Mouse (Mus musculus) intestine, postnatal 0 days (tissue): ENCODE results near the gene Ncs1. TPM values are rescaled to one million over a fixed set of nuclear protein-coding genes. Genes with fewer than 3 reads are reported as not detected.
A peak's percentile ranks its signal among the peaks of the same experiment; 100 is the strongest.

Experiments used
- ATAC-seq: fragments of 200-750 bp; cut with Nextera tagmentation; 2 replicates; pipeline ENCODE4 v1.8.0; 2017; ENCODE audit warnings: mild to moderate bottlenecking, moderate TSS enrichment, moderate library complexity
- H3K27ac ChIP-seq: fragments of 300-500 bp; sonication (generic); 2 replicates; pipeline ENCODE4 v1.5.1; 2014; ENCODE audit warnings: mild to moderate bottlenecking, low read depth, low read length, moderate library complexity
- H3K27me3 ChIP-seq: fragments of 300-500 bp; sonication (generic); replicated peaks from 2 replicates; pipeline ENCODE4 v1.6.1; 2014; ENCODE audit warnings: low read length, mixed read lengths; ENCODE audit not compliant: control insufficient read depth, insufficient read depth
- H3K36me3 ChIP-seq: fragments of 300-500 bp; sonication (generic); 2 replicates; pipeline ENCODE4 v1.6.1; 2014; ENCODE audit warnings: mild to moderate bottlenecking, moderate library complexity; ENCODE audit not compliant: control insufficient read depth, insufficient read depth
- H3K4me1 ChIP-seq: fragments of 300-500 bp; sonication (generic); replicated peaks from 2 replicates; pipeline ENCODE4 v1.6.1; 2014; ENCODE audit warnings: antibody characterized with exemption, low read length, mixed read lengths; ENCODE audit not compliant: control insufficient read depth, insufficient read depth
- H3K4me2 ChIP-seq: fragments of 300-500 bp; sonication (generic); replicated peaks from 2 replicates; pipeline ENCODE4 v1.6.1; 2014; ENCODE audit warnings: low read depth, mild to moderate bottlenecking, moderate library complexity
- H3K4me3 ChIP-seq: fragments of 300-500 bp; sonication (generic); 2 replicates; pipeline ENCODE4 v1.5.1; 2014; ENCODE audit warnings: low read depth, low read length
- H3K9ac ChIP-seq: fragments of 300-500 bp; sonication (generic); 2 replicates; pipeline ENCODE4 v1.6.1; 2014; ENCODE audit warnings: mild to moderate bottlenecking, low read depth, low read length
- H3K9me3 ChIP-seq: fragments of 300-500 bp; sonication (generic); 2 replicates; pipeline ENCODE4 v1.6.1; 2016; ENCODE audit warnings: mixed run types; ENCODE audit not compliant: control insufficient read depth
- CTCF ChIP-seq: sonication (generic); IDR thresholded peaks from 2 replicates; pipeline ENCODE4 v1.5.1; 2016; ENCODE audit warnings: low read depth, mild to moderate bottlenecking, control low read depth, antibody characterized with exemption, moderate library complexity
- WGBS: fragments of 180-500 bp; shearing (Covaris S2); extraction: QIAGEN DNeasy Blood & Tissue Kit; methylation state at CpG from one replicate; pipeline ENCODE4 v1.1.7; 2014; 5-methylcytosine and 5-hydroxymethylcytosine counted together
- polyA plus RNA-seq: library from polyadenylated mRNA; unstranded; fragments of >200 nt; fragmentation: Nextera tagmentation; extraction: Ambion mirVana; gene quantifications from 2 replicates; pipeline ENCODE4 v1.2.1, GENCODE M21; 2015

Ncs1 gene
- polyA plus RNA-seq, 1 experiment from 2014 or later, result 8.4 TPM

DNA sequence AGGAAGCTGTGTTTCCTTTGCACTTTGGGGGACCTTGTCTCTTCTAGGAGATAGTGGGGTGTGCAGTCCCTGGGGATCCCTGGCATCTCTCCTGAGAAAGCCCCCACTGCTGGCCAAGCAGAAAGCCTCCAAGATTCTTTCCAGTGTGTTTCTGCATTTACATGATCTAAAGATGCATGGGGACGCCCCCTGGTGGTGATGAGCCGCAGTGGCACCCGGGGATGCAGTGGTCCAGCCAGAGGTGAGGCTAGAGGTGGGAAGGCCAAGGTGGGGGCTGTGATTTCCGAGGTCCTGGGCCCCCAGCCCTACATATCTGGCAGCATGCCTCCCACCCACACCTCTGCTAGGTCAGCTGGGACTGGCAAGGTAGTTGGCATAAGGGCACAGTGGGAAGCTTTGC lies 49.4 kb downstream of the Ncs1 start:
- ATAC-seq, result no peak
- H3K36me3 ChIP-seq, result peaks cover 4% of the 10 kb centered on the region; the same call in 1 of the 2 replicates
- H3K4me3 ChIP-seq, result no peak overlapping the region
- H3K4me2 ChIP-seq, result no peak overlapping the region
- H3K9me3 ChIP-seq, result no peaks in the 10 kb centered on the region
- H3K27me3 ChIP-seq, result no peaks in the 10 kb centered on the region
- 3% methylated on average over 4 of the region's 4 CpGs for WGBS
- peak; percentile 91 for TF ChIP-seq CTCF
- H3K27ac ChIP-seq, result no peak overlapping the region
- no peaks in the 10 kb centered on the region for H3K4me1 ChIP-seq
- H3K9ac ChIP-seq, result no peak overlapping the region

DNA sequence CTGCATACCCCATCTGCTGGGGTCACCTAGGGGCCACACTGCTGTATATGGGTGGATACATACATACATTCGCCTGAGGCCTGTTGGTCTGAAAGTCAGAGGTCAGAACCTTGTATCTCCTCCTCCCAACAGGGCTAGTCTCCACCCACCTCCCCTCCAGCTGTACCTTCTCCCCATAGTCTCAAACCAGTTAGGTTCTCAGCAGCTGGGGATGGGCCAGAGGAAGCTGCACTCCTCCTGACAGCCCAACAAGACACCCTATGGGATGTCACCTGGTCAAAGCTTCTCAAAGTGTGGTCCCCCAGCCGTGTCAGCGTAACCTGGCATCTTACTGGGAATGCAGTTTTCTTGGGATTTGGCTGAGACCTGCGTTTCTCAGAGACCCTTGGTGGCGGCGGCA lies 50.8 kb downstream of the Ncs1 start:
- H3K9me3 ChIP-seq, result no peaks in the 10 kb centered on the region
- no peak overlapping the region for H3K9ac ChIP-seq
- H3K4me3 ChIP-seq, result no peak overlapping the region
- H3K4me2 ChIP-seq, result no peak overlapping the region
- no peak for TF ChIP-seq CTCF
- WGBS, result 88% methylated on average over 6 of the region's 6 CpGs
- no peaks in the 10 kb centered on the region for H3K4me1 ChIP-seq
- no peak overlapping the region for H3K27ac ChIP-seq
- ATAC-seq, result no peak
- H3K36me3 ChIP-seq, result peaks cover 4% of the 10 kb centered on the region; the same call in 1 of the 2 replicates
- H3K27me3 ChIP-seq, result no peaks in the 10 kb centered on the region

DNA sequence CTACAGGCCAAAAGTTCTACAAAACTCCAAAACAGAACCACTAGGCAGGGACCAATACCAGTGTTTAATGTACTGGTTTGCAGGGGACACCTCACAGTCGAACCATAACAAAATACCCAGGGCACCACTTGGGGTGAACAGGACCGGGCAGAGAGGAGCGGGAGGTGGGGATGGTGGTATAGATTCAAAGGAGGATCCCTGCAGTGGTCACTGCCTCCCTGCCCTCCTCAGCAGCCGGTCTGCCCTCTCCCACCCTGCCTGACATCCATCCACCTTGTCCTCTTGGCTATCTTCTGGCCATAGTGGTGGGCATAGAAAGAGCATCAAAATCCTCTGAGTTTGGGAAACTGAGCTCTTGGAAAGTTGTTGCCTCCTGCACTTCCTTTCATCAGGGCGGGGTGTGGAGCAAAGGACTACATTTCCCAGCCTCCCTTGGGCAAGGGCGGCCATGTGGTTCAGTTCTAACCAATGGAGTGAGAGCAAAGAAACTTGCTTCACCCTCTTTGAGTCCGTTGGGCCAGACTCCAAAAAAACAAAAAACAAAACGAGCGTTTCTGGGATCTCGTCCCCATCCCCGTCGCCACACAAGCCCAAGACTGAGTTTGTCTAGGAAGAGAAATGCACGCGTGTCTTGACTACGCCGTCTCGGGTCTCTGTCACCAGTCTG lies 52.1 kb downstream of the Ncs1 start:
- Histone ChIP-seq H3K4me2 (peak overlapping the region; percentile 70), H3K27ac (no peak overlapping the region), H3K9ac (0 out of 2 replicates have a peak overlapping the region, but pooled peaks have one; percentile 11), H3K9me3 (no peaks in the 10 kb centered on the region), H3K4me1 (no peaks in the 10 kb centered on the region), H3K27me3 (no peaks in the 10 kb centered on the region), H3K36me3 (no peaks in the 10 kb centered on the region), H3K4me3 (peak overlapping the region; percentile 40)
- peak; percentile 62 for ATAC-seq
- WGBS, result 4% methylated on average over 17 of the region's 17 CpGs
- no peak for TF ChIP-seq CTCF

DNA sequence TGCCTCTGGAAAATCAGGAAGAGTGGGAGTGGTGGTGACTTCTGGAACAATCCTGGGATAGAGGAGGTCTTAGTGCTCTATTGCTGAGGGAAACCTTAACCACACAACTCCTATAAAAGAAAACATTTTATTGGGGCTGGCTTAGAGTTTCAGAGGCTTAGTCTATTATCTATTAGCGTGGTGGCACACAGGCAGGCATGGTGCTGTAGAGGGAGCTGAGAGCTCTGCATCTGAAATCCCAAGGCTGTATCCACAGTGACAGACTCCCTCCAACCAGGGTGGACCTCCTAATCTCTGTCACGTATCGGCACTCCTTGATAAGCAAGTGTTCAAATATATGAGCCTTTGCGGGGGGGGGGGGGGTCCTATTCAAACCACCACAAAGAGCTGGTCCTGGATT lies 53.2 kb downstream of the Ncs1 start:
- no peak overlapping the region; the same call in 1 of the 2 replicates for H3K4me3 ChIP-seq
- H3K9ac ChIP-seq, result no peak overlapping the region
- WGBS, result 27% methylated on average over 4 of the region's 4 CpGs

DNA sequence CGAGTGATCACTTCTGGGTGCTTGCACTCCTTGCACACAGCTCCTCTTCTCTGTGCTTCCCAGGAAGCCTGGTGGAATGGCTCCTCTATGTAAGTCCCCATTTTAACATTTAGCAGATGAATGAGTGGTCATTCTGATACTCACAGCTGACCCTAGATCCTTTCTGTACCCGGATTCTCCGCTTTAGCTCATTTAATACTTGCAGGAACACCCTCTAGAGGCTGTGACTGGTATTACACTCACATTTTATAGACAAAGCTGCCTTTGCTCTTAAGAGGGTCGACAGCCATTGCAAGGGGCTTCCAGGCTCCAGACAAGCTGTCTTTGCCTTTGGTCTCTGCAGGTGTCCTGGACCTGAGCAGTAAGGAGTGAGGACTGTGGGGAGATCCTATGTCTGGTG lies 53.6 kb downstream of the Ncs1 start:
- no peaks in the 10 kb centered on the region for H3K36me3 ChIP-seq
- H3K9me3 ChIP-seq, result no peaks in the 10 kb centered on the region
- H3K4me2 ChIP-seq, result no peak overlapping the region
- no peak overlapping the region for H3K4me3 ChIP-seq
- no peak for ATAC-seq
- no peaks in the 10 kb centered on the region for H3K27me3 ChIP-seq
- no peak overlapping the region for H3K9ac ChIP-seq
- 34% methylated on average over 4 of the region's 4 CpGs for WGBS
- no peak overlapping the region for H3K27ac ChIP-seq
- TF ChIP-seq CTCF, result peak; percentile 80
- H3K4me1 ChIP-seq, result no peaks in the 10 kb centered on the region

More for the DNA sequence above, 53.2 kb downstream of the Ncs1 start:
- Histone ChIP-seq H3K9me3 (no peaks in the 10 kb centered on the region), H3K27me3 (no peaks in the 10 kb centered on the region), H3K36me3 (no peaks in the 10 kb centered on the region), H3K27ac (no peak overlapping the region), H3K4me1 (no peaks in the 10 kb centered on the region), H3K4me2 (no peak overlapping the region; the same call in 1 of the 2 replicates)
- no peak for TF ChIP-seq CTCF
- no peak for ATAC-seq

- no peaks in the 10 kb centered on the region for H3K36me3 ChIP-seq
- H3K9me3 ChIP-seq, result no peaks in the 10 kb centered on the region
- no peaks in the 10 kb centered on the region for H3K4me1 ChIP-seq
- H3K27me3 ChIP-seq, result no peaks in the 10 kb centered on the region
- no peak for TF ChIP-seq CTCF
- no peak overlapping the region for H3K4me3 ChIP-seq
- ATAC-seq, result no peak
- WGBS, result 79% methylated on average over 10 of the region's 10 CpGs
- H3K9ac ChIP-seq, result no peak overlapping the region
- H3K4me2 ChIP-seq, result no peak overlapping the region
- no peak overlapping the region for H3K27ac ChIP-seq
Measured at GRCm38 (mm10) chr2:31299996-31300395, 54.4 kb downstream of the Ncs1 start.

- Histone ChIP-seq H3K9me3 (no peaks in the 10 kb centered on the region), H3K27me3 (no peaks in the 10 kb centered on the region), H3K36me3 (no peaks in the 10 kb centered on the region), H3K4me3 (no peak overlapping the region), H3K4me2 (no peak overlapping the region), H3K9ac (no peak overlapping the region), H3K27ac (no peak overlapping the region), H3K4me1 (no peaks in the 10 kb centered on the region)
- no peak for TF ChIP-seq CTCF
- no peak for ATAC-seq
- WGBS, result 74% methylated on average over 9 of the region's 9 CpGs
Measured at GRCm38 (mm10) chr2:31303177-31303576, 57.6 kb downstream of the Ncs1 start.
